Mouse (Mus musculus): ENCODE results near the gene Olig2. TPM values are rescaled to one million over a fixed set of nuclear protein-coding genes. Genes with fewer than 3 reads are reported as not detected.

Gene Olig2
- not detected in 2 replicates for polyA plus RNA-seq (2012; rRNA removed)

DNA sequence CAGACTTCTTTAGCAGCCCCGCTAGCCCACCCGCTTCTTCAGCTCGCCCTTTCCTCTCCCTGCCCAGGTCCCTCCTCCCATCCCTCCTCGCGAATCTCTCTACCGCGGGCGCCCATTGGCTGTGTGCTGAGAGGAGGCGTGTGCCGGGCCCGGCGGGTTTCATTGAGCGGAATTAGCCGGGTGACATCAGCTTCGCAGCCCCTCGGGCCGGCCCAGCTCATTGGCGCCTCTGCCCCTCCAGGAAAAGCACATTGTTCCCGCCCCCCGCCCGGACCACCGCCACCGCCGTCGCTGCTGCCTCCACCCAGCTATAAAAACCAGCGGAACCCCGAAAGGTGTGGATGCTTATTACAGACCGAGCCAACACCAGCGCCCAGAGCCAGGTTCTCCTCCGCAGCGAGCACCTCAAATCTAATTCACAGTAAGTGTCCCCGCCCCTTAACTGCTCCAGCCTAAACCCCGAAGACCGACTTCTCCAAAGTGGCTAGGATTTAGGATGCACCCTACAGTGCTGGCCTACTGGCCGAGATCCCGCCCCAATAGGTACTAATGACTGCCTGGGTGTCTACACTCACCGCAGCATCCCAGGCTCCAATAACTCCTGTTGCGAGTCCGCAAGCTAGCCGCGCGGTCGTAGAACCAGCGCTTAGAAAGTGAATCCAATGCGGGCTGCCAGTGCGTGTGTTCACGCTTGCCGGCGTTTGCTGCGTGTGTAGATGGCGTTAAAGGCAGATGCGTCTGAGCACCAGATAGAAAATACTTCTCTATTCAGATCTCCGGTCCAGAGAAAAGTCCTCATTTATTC lies at the start of gene Olig2:
TSS of gene Olig2 (plus strand) at position 225 of the 805 bp plus-strand sequence.

GRCm38 (mm10) chr16:91269468-91270211 lies 44.4 kb downstream of the Olig2 start, which contains the start of gene Olig1:
Gene Olig1, plus strand, starts transcription at chr16:91269772.

Other genes starting within 250 kb of the Olig2 start
- gene Synj1, start 214.1 kb upstream of the Olig2 start, polyA plus RNA-seq (2012; rRNA removed), result 11.7 and 15.9 TPM in 2 replicates
- gene Paxbp1, start 180.9 kb upstream of the Olig2 start, polyA plus RNA-seq (2012; rRNA removed), result 28.3 and 31.1 TPM in 2 replicates
- not detected in 2 replicates for gene 4932438H23Rik, start 130.3 kb upstream of the Olig2 start, polyA plus RNA-seq (2012; rRNA removed)
- 0.01 TPM in 1 of 2 replicates, not detected in the other for gene Olig1, start 44.3 kb downstream of the Olig2 start, polyA plus RNA-seq (2012; rRNA removed)
- 33.2 and 35.6 TPM in 2 replicates for gene Ifnar2, start 147.3 kb downstream of the Olig2 start, polyA plus RNA-seq (2012; rRNA removed)
- 0.03 TPM in 1 of 2 replicates, not detected in the other for gene Gm21970, start 166.3 kb downstream of the Olig2 start, polyA plus RNA-seq (2012; rRNA removed)
- gene Il10rb, start 180.7 kb downstream of the Olig2 start, polyA plus RNA-seq (2012; rRNA removed), result 11.4 and 14.5 TPM in 2 replicates

Measured in liver, embryonic 14 days (tissue).